Mouse (Mus musculus) layer of hippocampus, adult 9-10 months (tissue): ENCODE measurements at regions not wholly inside any gene's neighbourhood (a gene's known extent, or its start where the extent isn't known, plus 50 kb on each side); places are given as distances from the start of the nearest gene placed in this dataset.

Experiments used
- DNase-seq: peaks from one replicate; pipeline ENCODE4 v3.0.0; 2022; ENCODE audit warnings: low spot score

- DNase-seq: no peak
These were observed 185.9 kb upstream of the Npsr1 start for GRCm38 (mm10) chr9:23911851-23912250.

DNA sequence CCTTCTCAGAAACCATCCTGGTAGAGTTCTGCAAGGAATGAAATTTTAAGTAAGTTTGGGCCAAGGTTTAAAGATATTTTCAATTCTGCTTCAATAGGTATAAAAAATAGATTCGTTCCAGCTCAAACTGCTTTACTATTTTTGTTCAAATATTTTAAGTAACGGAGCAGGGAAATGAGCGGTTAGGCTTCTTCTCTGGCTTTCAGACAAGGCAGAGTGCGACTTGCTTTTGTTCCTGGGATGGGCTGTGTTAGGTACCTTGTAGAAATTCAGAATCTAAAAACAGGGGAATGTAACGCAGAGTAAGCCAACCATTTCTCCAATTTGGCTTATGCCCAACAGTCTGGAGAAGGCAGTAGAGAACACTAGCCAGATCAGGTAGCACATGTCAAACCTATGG lies 180.5 kb upstream of the Npsr1 start:
- no peak for DNase-seq

GRCm38 (mm10) chr9:23919191-23919904 lies 178.4 kb upstream of the Npsr1 start:
- no peak for DNase-seq

- no peak for DNase-seq
These were observed 165.6 kb upstream of the Npsr1 start for GRCm38 (mm10) chr9:23932185-23932584.

- no peak for DNase-seq
These were observed 163.5 kb upstream of the Npsr1 start for GRCm38 (mm10) chr9:23934282-23934681.

GRCm38 (mm10) chr9:23952543-23952942 lies 145.3 kb upstream of the Npsr1 start:
- peak; percentile 27 for DNase-seq

GRCm38 (mm10) chr9:23956593-23956992 lies 141.2 kb upstream of the Npsr1 start:
- DNase-seq: no peak

GRCm38 (mm10) chr9:23969736-23970135 lies 128.1 kb upstream of the Npsr1 start:
- no peak for DNase-seq

- no peak for DNase-seq
These were observed 124.6 kb upstream of the Npsr1 start for GRCm38 (mm10) chr9:23973206-23973605.

DNA sequence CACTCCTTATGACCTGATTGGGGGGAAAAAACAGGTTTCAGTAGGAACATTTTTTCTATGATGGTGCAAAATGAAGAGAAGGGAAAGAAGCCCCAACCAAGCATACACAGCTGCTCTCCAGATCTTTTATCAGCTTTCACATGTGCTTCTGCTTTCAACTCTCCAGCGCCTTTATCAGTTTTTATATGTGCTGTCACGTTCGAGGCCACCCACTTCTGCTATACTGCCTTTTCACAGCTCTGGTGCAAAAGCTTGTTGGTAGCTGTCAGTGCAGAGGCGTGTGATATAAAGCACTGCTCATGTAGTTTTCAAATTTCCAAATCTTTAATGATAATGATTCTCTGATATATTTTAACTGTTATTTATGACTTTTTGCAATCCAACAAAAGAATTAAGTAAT lies 120.2 kb upstream of the Npsr1 start:
- no peak for DNase-seq

GRCm38 (mm10) chr9:24006353-24006752 lies 91.4 kb upstream of the Npsr1 start:
- DNase-seq: no peak

DNA sequence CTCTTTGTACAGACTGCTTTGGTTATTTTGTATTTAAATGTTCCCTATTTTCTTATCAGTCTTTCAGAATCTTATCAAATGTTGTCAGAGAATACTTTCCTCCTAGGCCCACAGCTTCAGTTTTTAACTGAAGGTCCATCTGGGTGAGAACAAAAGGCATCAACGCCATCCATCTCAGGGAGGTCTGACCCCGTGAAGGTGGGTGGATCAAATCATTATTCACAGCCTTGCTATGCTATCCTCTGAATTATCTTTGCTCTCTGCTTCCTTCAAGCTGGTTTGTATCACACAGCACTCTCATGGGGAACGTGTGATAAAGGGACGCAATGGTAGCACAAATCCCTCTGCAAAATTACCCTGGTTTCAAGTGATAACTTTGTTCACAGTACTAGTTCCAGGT lies 59.5 kb upstream of the Npsr1 start:
- DNase-seq: no peak
